Mouse (Mus musculus): ENCODE data around the gene Rtn4rl1.

DNA sequence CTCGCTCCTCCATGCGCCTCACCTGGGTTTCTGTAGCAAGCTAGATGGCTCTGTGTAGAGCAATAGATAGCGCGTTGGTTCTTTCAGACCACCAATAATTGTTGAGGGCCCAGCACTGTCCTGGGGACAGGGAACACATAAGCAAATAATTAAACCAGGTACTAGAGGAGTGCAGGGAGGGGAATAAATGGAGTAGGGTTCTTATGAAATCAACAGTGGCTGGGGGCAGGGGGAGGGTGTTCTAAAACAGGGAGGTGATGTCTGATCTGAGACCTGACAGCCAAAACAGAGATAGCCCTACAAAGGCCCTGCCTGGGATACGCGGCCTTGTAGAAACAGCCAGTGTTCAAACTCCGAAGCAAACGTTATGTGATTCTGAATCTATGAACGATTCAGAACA is 56.0 kb downstream of the Rtn4rl1 start:
- TF ChIP-seq CTCF (IDR thresholded peaks at IDR 0.05; ENCODE audit: low read depth, low read length) (no peak), POLR2A (IDR thresholded peaks at IDR 0.05; ENCODE audit: insufficient read depth, low read length) (no peak), EP300 (IDR thresholded peaks at IDR 0.05; ENCODE audit: insufficient read depth, low read depth, low read length) (no peak)
